Mouse (Mus musculus) forebrain, embryonic 11.5 days (tissue): ENCODE measurements around the gene Fosl2. TPM values are rescaled to one million over a fixed set of nuclear protein-coding genes. Genes with fewer than 3 reads are reported as not detected.

Source experiments
- ATAC-seq: fragments of 200-750 bp; cut with Nextera tagmentation; replicated peaks from 2 replicates; pipeline ENCODE4 v1.8.0; 2017; ENCODE audit warnings: moderate TSS enrichment; ENCODE audit not compliant: low FRiP score
- DNase-seq: peaks from one replicate; pipeline ENCODE4 v3.0.0-alpha.2; 2017; ENCODE audit warnings: low spot score
- H3K27ac ChIP-seq: fragments of 300-500 bp; sonication (generic); 2 replicates; pipeline ENCODE4 v1.5.1; 2014; ENCODE audit warnings: low read depth, low read length
- H3K27me3 ChIP-seq: fragments of 300-500 bp; sonication (generic); 2 replicates; pipeline ENCODE4 v1.6.1; 2014; ENCODE audit warnings: mild to moderate bottlenecking, low read length, mixed read lengths; ENCODE audit not compliant: control insufficient read depth, insufficient read depth
- H3K36me3 ChIP-seq: fragments of 300-500 bp; sonication (generic); 2 replicates; pipeline ENCODE4 v1.6.1; 2014; ENCODE audit warnings: mild to moderate bottlenecking, low read length, moderate library complexity, mixed read lengths; ENCODE audit not compliant: control insufficient read depth, insufficient read depth
- H3K4me1 ChIP-seq: fragments of 300-500 bp; sonication (generic); replicated peaks from 2 replicates; pipeline ENCODE4 v1.6.1; 2014; ENCODE audit warnings: low read length, mixed read lengths; ENCODE audit not compliant: control insufficient read depth, insufficient read depth
- H3K4me2 ChIP-seq: fragments of 300-500 bp; sonication (generic); 2 replicates; pipeline ENCODE4 v1.6.1; 2014; ENCODE audit warnings: low read depth, mild to moderate bottlenecking, low read length, moderate library complexity, mixed read lengths; ENCODE audit not compliant: severe bottlenecking
- H3K4me3 ChIP-seq: fragments of 300-500 bp; sonication (generic); 2 replicates; pipeline ENCODE4 v1.5.1; 2014; ENCODE audit warnings: low read depth, low read length
- H3K9ac ChIP-seq: fragments of 300-500 bp; sonication (generic); 2 replicates; pipeline ENCODE4 v1.6.1; 2014; ENCODE audit warnings: low read length
- H3K9me3 ChIP-seq: fragments of 300-500 bp; sonication (generic); 2 replicates; pipeline ENCODE4 v1.6.1; 2016; ENCODE audit warnings: low read length, mixed read lengths; ENCODE audit not compliant: control insufficient read depth
- WGBS: fragments of 180-500 bp; shearing (Covaris S2); extraction: QIAGEN DNeasy Blood & Tissue Kit; methylation state at CpG from one replicate; pipeline ENCODE4 v1.1.7; 2014; 5-methylcytosine and 5-hydroxymethylcytosine counted together
- polyA plus RNA-seq: library from polyadenylated mRNA; unstranded; fragments of >200 nt; fragmentation: Nextera tagmentation; extraction: Ambion mirVana; gene quantifications from 2 replicates; pipeline ENCODE4 v1.2.1, GENCODE M21; 2014

Fosl2 gene
- polyA plus RNA-seq, 1 experiment from 2014 or later, result 0.68 TPM

DNA sequence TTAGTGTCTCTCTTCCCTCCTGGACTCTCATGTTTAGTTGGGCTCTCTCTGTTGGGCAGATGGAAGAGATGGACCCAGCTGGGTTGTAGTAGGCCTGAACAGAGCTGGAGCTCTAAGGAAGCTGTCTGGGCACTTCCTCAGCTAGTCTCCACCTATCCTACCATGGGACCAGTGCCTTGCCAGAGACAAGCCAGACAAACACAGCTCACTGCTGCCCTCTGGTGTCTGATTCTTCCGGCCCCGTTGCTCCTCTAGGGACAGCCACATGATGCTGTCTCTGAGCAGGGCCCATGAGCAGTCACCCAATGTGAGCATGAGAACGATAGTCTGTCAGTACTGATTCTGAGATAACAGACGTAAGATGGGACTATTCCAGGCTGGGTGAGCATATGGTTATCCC, 62.1 kb downstream of the Fosl2 start:
- no peaks in the 10 kb centered on the region for H3K9me3 ChIP-seq
- H3K4me1 ChIP-seq, result no peaks in the 10 kb centered on the region
- H3K9ac ChIP-seq, result no peak overlapping the region
- H3K4me3 ChIP-seq, result no peak overlapping the region
- 16% methylated on average over 4 of the region's 4 CpGs for WGBS
- no peak overlapping the region for H3K4me2 ChIP-seq
- no peaks in the 10 kb centered on the region for H3K27me3 ChIP-seq
- ATAC-seq, result no peak
- no peaks in the 10 kb centered on the region for H3K36me3 ChIP-seq
- peak; percentile 92 for DNase-seq
- H3K27ac ChIP-seq, result no peak overlapping the region

- no peak overlapping the region for H3K4me2 ChIP-seq
- no peaks in the 10 kb centered on the region for H3K4me1 ChIP-seq
- no peaks in the 10 kb centered on the region for H3K27me3 ChIP-seq
- ATAC-seq, result no peak
- no peaks in the 10 kb centered on the region for H3K36me3 ChIP-seq
- H3K9me3 ChIP-seq, result no peaks in the 10 kb centered on the region
- no peak for DNase-seq
- H3K4me3 ChIP-seq, result no peak overlapping the region
- no peak overlapping the region for H3K9ac ChIP-seq
- WGBS, result 84% methylated on average over 3 of the region's 3 CpGs
- no peak overlapping the region for H3K27ac ChIP-seq
These were observed 63.5 kb downstream of the Fosl2 start for GRCm38 (mm10) chr5:32199136-32199535.

DNA sequence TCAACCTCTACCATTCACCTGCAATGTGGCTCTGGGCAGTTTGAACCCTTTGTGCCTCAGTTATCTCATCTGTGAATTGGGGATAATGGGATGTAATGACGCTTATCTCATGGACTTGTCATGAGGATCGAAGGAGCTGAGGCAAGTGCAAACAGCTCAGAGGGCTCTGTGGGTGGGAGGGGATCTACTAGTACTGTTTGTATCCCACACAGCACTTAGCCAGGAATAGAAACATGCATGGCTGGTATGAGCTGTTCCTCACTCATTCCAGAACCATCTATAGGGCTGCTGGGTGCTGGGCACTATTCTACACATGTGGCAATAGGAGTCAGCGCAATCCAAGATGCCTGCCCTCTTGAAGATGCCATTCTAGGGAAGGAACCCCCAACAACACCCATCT, 64.0 kb downstream of the Fosl2 start:
- no peaks in the 10 kb centered on the region for H3K36me3 ChIP-seq
- no peak overlapping the region for H3K27ac ChIP-seq
- WGBS, result 94% methylated on average over 3 of the region's 3 CpGs

GRCm38 (mm10) chr5:32204653-32205052, 69.1 kb downstream of the Fosl2 start:
- no peak overlapping the region for H3K4me2 ChIP-seq
- no peaks in the 10 kb centered on the region for H3K9me3 ChIP-seq
- WGBS, result 75% methylated on average over 4 of the region's 4 CpGs
- DNase-seq, result no peak
- no peak overlapping the region for H3K9ac ChIP-seq
- no peaks in the 10 kb centered on the region for H3K36me3 ChIP-seq
- no peaks in the 10 kb centered on the region for H3K4me1 ChIP-seq
- no peak overlapping the region for H3K27ac ChIP-seq
- no peak for ATAC-seq
- no peak overlapping the region for H3K4me3 ChIP-seq
- H3K27me3 ChIP-seq, result no peaks in the 10 kb centered on the region

More for the DNA sequence above, 64.0 kb downstream of the Fosl2 start:
- ATAC-seq (no peak), DNase-seq (no peak)
- Histone ChIP-seq H3K27me3 (no peaks in the 10 kb centered on the region), H3K4me2 (no peak overlapping the region), H3K4me1 (no peaks in the 10 kb centered on the region), H3K9me3 (no peaks in the 10 kb centered on the region), H3K9ac (no peak overlapping the region), H3K4me3 (no peak overlapping the region)

GRCm38 (mm10) chr5:32206726-32207125, 71.1 kb downstream of the Fosl2 start:
- 81% methylated on average over 2 of the region's 2 CpGs for WGBS
- H3K27ac ChIP-seq, result no peak overlapping the region

More at GRCm38 (mm10) chr5:32206726-32207125, 71.1 kb downstream of the Fosl2 start:
- Histone ChIP-seq H3K9me3 (no peaks in the 10 kb centered on the region), H3K36me3 (no peaks in the 10 kb centered on the region), H3K4me1 (no peaks in the 10 kb centered on the region), H3K9ac (no peak overlapping the region), H3K4me3 (no peak overlapping the region), H3K27me3 (no peaks in the 10 kb centered on the region), H3K4me2 (no peak overlapping the region)
- ATAC-seq (no peak), DNase-seq (no peak)

Other genes starting within 250 kb of the Fosl2 start
- gene Plb1, start 96.9 kb downstream of the Fosl2 start, polyA plus RNA-seq, result 0.24 and 0.40 TPM in 2 replicates